Mouse (Mus musculus): Measurements from ENCODE around the gene Fance.

- TF ChIP-seq EP300 (IDR thresholded peaks at IDR 0.05; ENCODE audit: low read depth) (no peak), CTCF (IDR thresholded peaks at IDR 0.05; ENCODE audit: low read depth) (no peak)
Measured at GRCm38 (mm10) chr17:28365122-28365521, 51.8 kb downstream of the Fance start, which contains the start of gene Tulp1.

Measured in liver, embryonic 14.5 days (tissue).